Mouse (Mus musculus) stomach, embryonic 16.5 days (tissue): ENCODE measurements around the gene Csk. TPM values are rescaled to one million over a fixed set of nuclear protein-coding genes. Genes with fewer than 3 reads are reported as not detected.

Source experiments
- ATAC-seq: fragments of 200-750 bp; cut with Nextera tagmentation; 2 replicates; pipeline ENCODE4 v1.8.0; 2017; ENCODE audit warnings: moderate number of reproducible peaks, moderate TSS enrichment; ENCODE audit not compliant: insufficient read depth, low FRiP score
- H3K27ac ChIP-seq: fragments of 300-500 bp; sonication (generic); 2 replicates; pipeline ENCODE4 v1.5.1; 2014; ENCODE audit warnings: low read length
- H3K27me3 ChIP-seq: fragments of 300-500 bp; sonication (generic); 2 replicates; pipeline ENCODE4 v1.6.1; 2014; ENCODE audit warnings: low read length, control low read depth, mixed read lengths; ENCODE audit not compliant: control insufficient read depth, insufficient read depth
- H3K36me3 ChIP-seq: fragments of 300-500 bp; sonication (generic); 2 replicates; pipeline ENCODE4 v1.6.1; 2014; ENCODE audit warnings: low read length; ENCODE audit not compliant: control insufficient read depth, insufficient read depth
- H3K4me1 ChIP-seq: fragments of 300-500 bp; sonication (generic); 2 replicates; pipeline ENCODE4 v1.6.1; 2014; ENCODE audit warnings: low read length, control low read depth, mixed read lengths; ENCODE audit not compliant: control insufficient read depth, insufficient read depth
- H3K4me2 ChIP-seq: fragments of 300-500 bp; sonication (generic); 2 replicates; pipeline ENCODE4 v1.6.1; 2014; ENCODE audit warnings: low read depth, low read length, mixed read lengths
- H3K4me3 ChIP-seq: fragments of 300-500 bp; sonication (generic); replicated peaks from 2 replicates; pipeline ENCODE4 v1.5.1; 2014; ENCODE audit warnings: mild to moderate bottlenecking, low read length
- H3K9ac ChIP-seq: fragments of 300-500 bp; sonication (generic); 2 replicates; pipeline ENCODE4 v1.6.1; 2014; ENCODE audit warnings: low read length
- H3K9me3 ChIP-seq: fragments of 300-500 bp; sonication (generic); replicated peaks from 2 replicates; pipeline ENCODE4 v1.6.1; 2016; ENCODE audit warnings: low read length, control low read depth; ENCODE audit not compliant: control insufficient read depth
- WGBS: fragments of 180-500 bp; shearing (Covaris S2); extraction: QIAGEN DNeasy Blood & Tissue Kit; methylation state at CpG from one replicate; pipeline ENCODE4 v1.1.7; 2014; 5-methylcytosine and 5-hydroxymethylcytosine counted together
- polyA plus RNA-seq: library from polyadenylated mRNA; unstranded; fragments of >200 nt; fragmentation: Nextera tagmentation; extraction: Ambion mirVana; gene quantifications from 2 replicates; pipeline ENCODE4 v1.2.1, GENCODE M21; 2015

Csk gene
- polyA plus RNA-seq, 1 experiment from 2014 or later: 26.6 TPM

DNA sequence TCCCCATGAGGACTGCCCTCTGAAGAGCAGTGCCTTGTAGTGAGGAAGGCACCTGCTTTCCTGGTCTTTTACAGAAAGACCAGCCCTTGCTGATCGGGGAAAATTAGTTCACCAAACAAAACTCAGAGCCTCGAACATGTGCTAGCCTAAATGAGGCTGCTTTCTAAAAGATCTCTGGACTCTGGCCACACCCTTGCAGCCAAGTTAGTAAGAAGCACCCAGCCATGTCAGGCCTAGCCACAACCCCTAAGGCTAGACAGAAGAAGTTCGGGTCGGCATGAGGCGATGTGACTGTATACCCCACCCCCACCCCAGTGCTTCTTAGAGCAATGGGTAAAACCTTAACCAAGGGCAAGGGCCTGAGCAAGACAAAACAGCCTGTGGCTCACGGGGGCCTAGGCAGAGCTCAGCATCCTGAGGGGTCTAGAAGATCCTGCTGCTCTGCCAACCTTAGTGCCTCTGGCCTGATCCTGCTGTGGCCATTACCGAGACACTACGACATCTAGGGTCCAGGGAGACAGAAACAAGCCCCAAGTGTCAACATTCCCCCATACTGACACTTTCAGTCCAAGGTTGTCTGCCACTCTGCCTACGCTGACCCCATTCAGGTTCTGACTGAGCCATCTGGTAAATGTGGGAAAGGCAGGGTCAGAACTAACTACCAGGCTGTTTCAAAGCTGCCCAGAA is 10.1 kb downstream of the Csk start:
- ATAC-seq: no peak
- 49% methylated on average over 9 of the region's 9 CpGs for WGBS
- peaks cover 63% of the 10 kb centered on the region for H3K4me1 ChIP-seq
- H3K27me3 ChIP-seq: no peaks in the 10 kb centered on the region
- peak overlapping the region; percentile 88 for H3K4me3 ChIP-seq
- H3K36me3 ChIP-seq: no peaks in the 10 kb centered on the region
- H3K9me3 ChIP-seq: no peaks in the 10 kb centered on the region
- peak overlapping the region; percentile 97 for H3K27ac ChIP-seq
- H3K4me2 ChIP-seq: peak overlapping the region; percentile 65
- H3K9ac ChIP-seq: peak overlapping the region; percentile 99

DNA sequence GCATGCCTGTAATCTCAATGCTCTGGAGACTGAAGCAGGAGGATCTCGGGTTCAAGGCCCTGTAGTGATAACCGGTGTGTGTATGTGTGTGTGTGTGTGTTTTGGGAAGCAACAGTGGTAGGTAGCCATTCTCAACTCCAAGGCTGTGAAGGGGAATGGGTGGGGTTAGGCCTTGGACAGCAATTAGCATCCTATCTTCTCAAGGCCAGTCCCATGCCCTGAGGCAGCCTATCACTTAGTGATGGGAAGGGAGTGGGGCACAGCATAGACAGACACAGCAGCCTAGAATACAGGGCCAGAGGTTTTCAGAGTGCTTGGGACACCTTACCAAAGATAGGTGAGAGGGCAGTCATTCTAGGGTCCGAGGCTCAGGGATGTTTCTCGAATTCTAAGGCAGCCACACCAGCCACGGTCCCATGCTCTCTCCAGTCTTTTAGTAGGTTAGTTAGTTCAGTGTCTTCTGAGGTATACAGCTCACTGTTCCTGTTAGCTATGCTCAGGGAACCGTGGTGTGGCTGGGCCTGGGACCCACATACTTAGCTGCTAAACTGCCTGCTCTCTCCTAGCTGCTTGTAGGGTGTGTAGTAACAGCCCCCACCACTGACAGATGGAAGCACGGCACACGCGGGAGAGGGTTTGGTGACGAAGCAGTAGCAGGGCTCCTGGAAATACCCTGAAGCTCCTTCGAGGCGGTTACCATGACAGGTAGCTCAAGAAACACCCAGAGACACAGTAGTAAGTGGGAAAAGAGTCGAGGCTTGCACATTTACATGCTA is 11.5 kb downstream of the Csk start:
- H3K36me3 ChIP-seq: no peaks in the 10 kb centered on the region
- H3K9ac ChIP-seq: peak overlapping the region; percentile 2; the same call in 1 of the 2 replicates
- 81% methylated on average over 13 of the region's 13 CpGs for WGBS
- H3K9me3 ChIP-seq: no peaks in the 10 kb centered on the region
- H3K27ac ChIP-seq: 0 out of 2 replicates have a peak overlapping the region, but pooled peaks have one; percentile 95
- no peaks in the 10 kb centered on the region for H3K27me3 ChIP-seq
- H3K4me3 ChIP-seq: no peak overlapping the region
- ATAC-seq: no peak
- no peak overlapping the region; the same call in 1 of the 2 replicates for H3K4me2 ChIP-seq
- H3K4me1 ChIP-seq: peaks cover 73% of the 10 kb centered on the region

DNA sequence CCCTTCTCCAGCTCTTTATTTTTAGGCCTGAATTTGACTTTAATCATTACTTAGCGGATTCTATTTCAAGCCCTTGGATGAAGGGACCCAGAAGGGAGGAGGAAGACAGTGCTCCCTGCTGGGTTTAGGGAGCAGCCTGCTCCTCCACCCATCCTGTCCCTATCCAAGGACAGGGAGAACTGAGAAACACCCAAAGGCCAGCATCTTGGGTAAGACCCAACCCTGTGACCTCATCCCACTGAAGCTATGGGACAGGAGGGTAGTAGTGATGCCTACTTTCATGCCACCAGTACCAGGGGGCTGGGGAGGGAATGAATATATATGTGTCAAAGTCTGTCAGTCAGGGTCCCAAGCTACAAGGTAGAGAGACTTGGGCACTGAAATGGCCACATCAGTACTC is 12.4 kb downstream of the Csk start:
- Histone ChIP-seq H3K4me1 (peaks cover 69% of the 10 kb centered on the region), H3K27me3 (no peaks in the 10 kb centered on the region), H3K9ac (peak overlapping the region; percentile 59), H3K9me3 (no peaks in the 10 kb centered on the region), H3K4me2 (peak overlapping the region; percentile 57), H3K27ac (peak overlapping the region; percentile 95), H3K4me3 (peak overlapping the region; percentile 32; the same call in 1 of the 2 replicates), H3K36me3 (no peaks in the 10 kb centered on the region)
- ATAC-seq: no peak
- WGBS: 42% methylated on average over 1 of the region's 1 CpGs

DNA sequence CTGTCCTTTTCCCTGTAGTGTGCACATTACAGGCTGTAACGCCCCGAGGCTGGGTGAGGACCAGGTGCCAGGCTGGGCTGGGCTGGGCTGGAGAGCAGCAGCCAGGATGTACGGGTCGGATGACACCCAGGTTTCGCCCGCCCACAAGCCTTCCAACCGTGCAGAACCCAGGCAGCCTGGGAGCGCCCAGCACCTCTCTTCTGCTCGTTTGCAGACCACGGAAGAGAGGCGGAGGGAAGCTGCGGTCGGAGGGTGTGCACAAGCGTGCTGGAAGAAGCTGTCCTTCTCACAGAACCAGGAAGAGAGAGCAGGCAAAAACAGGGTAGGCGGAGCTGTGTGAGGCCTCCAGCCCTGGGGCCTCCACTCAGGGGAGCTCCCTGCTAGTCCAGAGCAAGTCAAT is 13.0 kb downstream of the Csk start:
- H3K36me3 ChIP-seq: no peaks in the 10 kb centered on the region
- H3K4me1 ChIP-seq: peaks cover 69% of the 10 kb centered on the region
- no peaks in the 10 kb centered on the region for H3K9me3 ChIP-seq
- H3K4me2 ChIP-seq: peak overlapping the region; percentile 57
- ATAC-seq: peak; percentile 61
- WGBS: 4% methylated on average over 15 of the region's 15 CpGs
- H3K4me3 ChIP-seq: peak overlapping the region; percentile 32
- peak overlapping the region; percentile 59 for H3K9ac ChIP-seq
- no peaks in the 10 kb centered on the region for H3K27me3 ChIP-seq
- H3K27ac ChIP-seq: peak overlapping the region; percentile 95

DNA sequence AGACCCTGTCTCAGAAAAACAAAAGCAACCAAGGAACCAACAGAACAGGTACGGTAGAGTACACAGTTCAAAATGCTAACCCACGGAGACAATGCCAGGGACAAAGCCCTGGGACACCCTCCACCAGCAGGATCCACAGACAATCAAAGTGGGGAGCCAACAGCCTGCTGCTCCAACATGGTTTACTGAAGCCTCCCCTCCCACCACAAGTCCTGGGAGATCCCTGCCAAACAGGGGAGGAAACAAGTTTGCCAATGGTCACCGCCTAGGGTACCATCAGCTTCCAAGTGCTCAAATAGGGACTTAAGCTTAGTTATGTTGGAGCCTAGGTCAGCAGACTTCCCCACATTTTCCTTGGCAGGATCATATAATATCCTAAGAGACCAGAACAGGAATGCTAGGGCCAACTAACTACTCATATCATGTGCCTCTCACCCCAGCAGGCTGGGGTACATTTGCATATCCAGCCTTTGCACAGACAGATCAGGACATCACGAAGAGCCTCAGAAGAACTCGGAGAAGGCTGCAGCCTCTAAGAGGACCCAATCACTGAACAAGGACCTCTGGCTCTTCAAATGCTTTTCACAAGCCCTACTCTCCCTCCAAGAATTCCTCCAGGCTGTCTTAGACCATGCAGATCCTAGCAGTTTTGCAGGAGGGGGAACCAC is 13.6 kb downstream of the Csk start:
- Histone ChIP-seq H3K4me2 (peak overlapping the region; percentile 57), H3K9me3 (no peaks in the 10 kb centered on the region), H3K36me3 (no peaks in the 10 kb centered on the region), H3K9ac (peak overlapping the region; percentile 59), H3K27me3 (no peaks in the 10 kb centered on the region), H3K4me1 (peaks cover 69% of the 10 kb centered on the region), H3K27ac (peak overlapping the region; percentile 95), H3K4me3 (peak overlapping the region; percentile 32)
- no peak for ATAC-seq
- 60% methylated on average over 5 of the region's 5 CpGs for WGBS

DNA sequence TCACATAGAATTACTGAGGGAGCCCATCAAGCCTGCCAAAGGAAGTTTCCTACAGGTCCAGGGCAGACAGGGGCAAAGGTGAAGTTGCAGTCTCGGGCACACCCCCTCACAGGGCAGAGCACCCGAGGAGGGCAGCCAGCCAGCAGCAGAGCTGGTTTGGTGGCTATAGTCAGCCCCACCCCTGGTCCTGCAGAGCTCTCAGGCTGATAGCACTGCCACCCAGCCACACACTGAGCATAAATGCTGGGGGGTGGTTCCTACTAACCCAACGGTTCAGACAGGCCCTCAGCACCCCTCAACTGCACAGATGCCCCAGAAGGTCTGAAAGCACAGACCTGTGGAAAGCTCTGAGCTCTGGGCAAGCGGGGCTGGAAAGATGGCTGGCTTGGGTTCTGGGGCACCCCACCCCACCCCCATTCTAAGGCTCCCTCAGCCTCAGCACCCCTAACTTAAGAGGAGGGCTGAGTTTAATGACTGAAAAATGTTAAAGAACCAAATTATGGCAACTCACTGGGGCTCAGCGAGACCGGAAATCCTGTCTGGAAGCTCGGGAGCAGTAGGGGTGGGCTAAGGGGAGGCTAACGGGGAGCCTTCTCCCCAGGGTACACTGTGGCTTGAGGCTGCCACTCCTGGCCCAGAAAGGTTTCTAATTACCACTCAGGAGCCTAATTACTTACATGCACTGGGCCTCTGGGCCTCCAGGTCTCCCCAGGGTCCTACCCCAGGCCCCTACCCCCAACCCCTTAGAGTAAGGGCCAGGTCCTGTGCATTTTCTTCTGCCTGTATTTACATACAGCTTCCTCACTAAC is 14.6 kb downstream of the Csk start:
- Histone ChIP-seq H3K4me1 (peaks cover 68% of the 10 kb centered on the region), H3K36me3 (no peaks in the 10 kb centered on the region), H3K9ac (peak overlapping the region; percentile 59), H3K4me3 (peak overlapping the region; percentile 20; the same call in 1 of the 2 replicates), H3K27ac (peak overlapping the region; percentile 95), H3K9me3 (no peaks in the 10 kb centered on the region), H3K27me3 (no peaks in the 10 kb centered on the region), H3K4me2 (peak overlapping the region; percentile 57)
- 33% methylated on average over 8 of the region's 8 CpGs for WGBS
- ATAC-seq: peak; percentile 87

DNA sequence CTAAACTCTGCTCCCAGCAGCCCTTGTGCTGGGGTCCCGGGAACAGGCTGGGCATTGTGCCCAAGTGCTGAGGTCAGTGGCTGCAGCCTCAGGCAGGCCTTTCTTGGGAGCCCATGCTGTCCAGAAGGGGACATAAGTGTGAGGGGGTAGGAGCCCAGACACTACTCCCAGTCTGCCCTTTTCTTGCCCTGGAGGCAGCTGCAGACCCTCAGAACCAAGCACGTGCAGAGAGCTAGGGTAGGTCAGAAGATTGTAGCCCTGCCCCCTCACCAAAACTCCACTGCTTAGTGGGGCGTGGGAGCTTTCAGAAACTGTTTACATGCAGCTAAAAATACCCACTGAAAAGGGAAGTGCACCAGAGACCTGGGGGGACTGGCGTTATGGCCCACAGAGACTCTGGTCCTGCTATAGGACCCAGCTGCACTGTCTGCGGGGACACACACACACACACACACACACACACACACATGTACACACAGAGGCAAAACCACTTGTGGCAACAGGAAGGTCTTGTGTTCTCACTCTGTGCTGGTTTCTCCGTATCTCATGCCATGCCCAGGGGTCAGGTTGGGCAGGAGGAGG is 15.6 kb downstream of the Csk start:
- Histone ChIP-seq H3K27me3 (no peaks in the 10 kb centered on the region), H3K27ac (peak overlapping the region; percentile 95), H3K9ac (peak overlapping the region; percentile 59), H3K4me2 (peak overlapping the region; percentile 57), H3K4me3 (peak overlapping the region; percentile 20), H3K9me3 (no peaks in the 10 kb centered on the region), H3K36me3 (no peaks in the 10 kb centered on the region), H3K4me1 (peaks cover 63% of the 10 kb centered on the region)
- 7% methylated on average over 6 of the region's 6 CpGs for WGBS
- ATAC-seq: peak; percentile 49; the same call in 1 of the 2 replicates

DNA sequence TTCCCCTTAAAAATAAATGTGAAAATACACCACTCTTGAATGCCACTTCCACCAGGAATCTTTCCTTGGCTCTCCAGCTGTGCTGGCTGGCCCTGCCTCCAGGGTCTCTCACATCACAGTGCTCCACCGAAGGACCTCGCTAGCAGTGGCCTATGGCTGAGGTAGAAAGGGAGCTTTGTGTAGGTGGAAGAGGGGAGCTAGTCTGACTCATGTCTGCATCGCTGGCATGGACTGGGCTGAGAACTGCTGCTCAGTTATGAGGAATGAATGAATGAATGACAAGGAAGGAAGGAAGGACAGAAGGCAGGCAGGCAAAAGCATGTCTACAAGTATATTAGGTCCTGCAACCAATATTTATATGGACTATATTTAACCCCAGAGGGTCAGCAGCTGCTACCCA is 16.2 kb downstream of the Csk start:
- Histone ChIP-seq H3K4me2 (peak overlapping the region; percentile 57), H3K9ac (no peak overlapping the region), H3K9me3 (no peaks in the 10 kb centered on the region), H3K27me3 (no peaks in the 10 kb centered on the region), H3K27ac (peak overlapping the region; percentile 95), H3K36me3 (no peaks in the 10 kb centered on the region), H3K4me1 (peaks cover 62% of the 10 kb centered on the region), H3K4me3 (no peak overlapping the region)
- no peak for ATAC-seq
- 37% methylated on average over 3 of the region's 3 CpGs for WGBS
